Mouse (Mus musculus) forebrain, embryonic 12.5 days (tissue): Measurements from ENCODE around the gene Gm156. TPM values are rescaled to one million over a fixed set of nuclear protein-coding genes. Genes with fewer than 3 reads are reported as not detected.
"Not testable (repeated sequence)": the region's sequence is repeated elsewhere in the genome, so short reads cannot be mapped to it uniquely, and the experiment has no call there.

Experiments
- ATAC-seq: fragments of 200-750 bp; cut with Nextera tagmentation; 2 replicates; pipeline ENCODE4 v1.8.0; 2017; ENCODE audit warnings: moderate TSS enrichment; ENCODE audit not compliant: low FRiP score
- H3K27ac ChIP-seq: fragments of 300-500 bp; sonication (generic); 2 replicates; pipeline ENCODE4 v1.5.1; 2016; ENCODE audit warnings: mild to moderate bottlenecking
- H3K27me3 ChIP-seq: fragments of 300-500 bp; sonication (generic); 2 replicates; pipeline ENCODE4 v1.6.1; 2016; ENCODE audit warnings: mild to moderate bottlenecking
- H3K36me3 ChIP-seq: fragments of 300-500 bp; sonication (generic); replicated peaks from 2 replicates; pipeline ENCODE4 v1.6.1; 2016; ENCODE audit warnings: mild to moderate bottlenecking
- H3K4me1 ChIP-seq: fragments of 300-500 bp; sonication (generic); 2 replicates; pipeline ENCODE4 v1.6.1; 2016
- H3K4me2 ChIP-seq: fragments of 300-500 bp; sonication (generic); 2 replicates; pipeline ENCODE4 v1.6.1; 2016; ENCODE audit warnings: mild to moderate bottlenecking, moderate library complexity
- H3K4me3 ChIP-seq: fragments of 300-500 bp; sonication (generic); replicated peaks from 2 replicates; pipeline ENCODE4 v1.5.1; 2016; ENCODE audit warnings: mild to moderate bottlenecking
- H3K9ac ChIP-seq: fragments of 300-500 bp; sonication (generic); 2 replicates; pipeline ENCODE4 v1.6.1; 2016; ENCODE audit warnings: mild to moderate bottlenecking
- H3K9me3 ChIP-seq: fragments of 300-500 bp; sonication (generic); 2 replicates; pipeline ENCODE4 v1.6.1; 2016
- WGBS: fragments of 180-500 bp; shearing (Covaris S2); methylation state at CpG from one replicate; pipeline ENCODE4 v1.1.7; 2016; 5-methylcytosine and 5-hydroxymethylcytosine counted together
- polyA plus RNA-seq: library from polyadenylated mRNA; unstranded; fragments of >200 nt; fragmentation: Nextera tagmentation; extraction: Ambion mirVana; gene quantifications from 2 replicates; pipeline ENCODE4 v1.2.1, GENCODE M21; 2016

Gm156 gene
- not detected in 2 replicates for polyA plus RNA-seq

DNA sequence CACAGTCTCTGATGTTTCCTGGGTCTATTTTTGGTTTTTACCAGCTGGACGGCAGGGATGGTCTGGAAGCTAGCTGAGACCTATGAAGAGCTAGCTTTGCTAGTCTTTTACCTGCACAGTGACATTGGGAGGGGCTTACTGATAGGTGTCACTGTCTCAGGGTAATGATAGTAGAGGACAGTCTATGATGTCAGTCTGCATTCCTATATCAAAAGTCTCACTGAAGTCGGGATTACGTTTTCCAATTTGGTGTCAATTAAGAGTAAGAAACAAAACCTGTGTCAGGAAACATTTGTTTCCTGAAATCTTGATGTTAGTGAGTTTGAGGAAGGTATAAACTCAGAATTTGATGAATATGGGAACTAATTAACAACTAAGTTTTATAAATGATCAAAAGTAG, at the start of gene Gm156:
Gene Gm156, minus strand, starts transcription at position 101 of the 400 bp plus-strand sequence.
- H3K27me3 ChIP-seq, H3K4me1 ChIP-seq, H3K36me3 ChIP-seq, H3K27ac ChIP-seq, H3K4me3 ChIP-seq, H3K9ac ChIP-seq, ATAC-seq, H3K9me3 ChIP-seq, H3K4me2 ChIP-seq: not testable (repeated sequence)
- WGBS, result 85% methylated on average over 3 of the region's 3 CpGs

DNA sequence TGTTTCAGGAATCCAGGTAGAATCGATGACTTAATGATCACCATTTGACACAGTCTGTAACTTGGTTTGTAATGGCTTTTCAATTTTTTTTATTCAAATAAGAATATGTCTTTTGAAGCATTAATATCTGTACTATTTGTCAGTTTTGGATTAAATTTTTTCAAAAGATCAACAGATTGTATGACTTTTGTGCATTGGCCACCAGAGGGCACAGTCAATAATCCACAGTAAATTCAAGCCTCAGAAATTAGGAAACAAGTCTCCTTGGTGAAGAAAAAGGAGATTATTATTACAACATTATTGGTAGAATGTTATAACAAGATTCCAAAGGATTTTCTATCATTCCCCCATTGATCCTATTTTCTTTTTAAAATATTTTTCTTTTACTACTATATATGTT, 41.5 kb upstream of the Gm156 start:
- Histone ChIP-seq H3K4me3 (no peak overlapping the region), H3K4me1 (no peaks in the 10 kb centered on the region), H3K9me3 (peaks cover 19% of the 10 kb centered on the region; the same call in 1 of the 2 replicates), H3K9ac (no peak overlapping the region), H3K4me2 (no peak overlapping the region), H3K36me3 (no peaks in the 10 kb centered on the region), H3K27me3 (no peaks in the 10 kb centered on the region), H3K27ac (no peak overlapping the region)
- 97% methylated on average over 1 of the region's 1 CpGs for WGBS
- ATAC-seq, result no peak

DNA sequence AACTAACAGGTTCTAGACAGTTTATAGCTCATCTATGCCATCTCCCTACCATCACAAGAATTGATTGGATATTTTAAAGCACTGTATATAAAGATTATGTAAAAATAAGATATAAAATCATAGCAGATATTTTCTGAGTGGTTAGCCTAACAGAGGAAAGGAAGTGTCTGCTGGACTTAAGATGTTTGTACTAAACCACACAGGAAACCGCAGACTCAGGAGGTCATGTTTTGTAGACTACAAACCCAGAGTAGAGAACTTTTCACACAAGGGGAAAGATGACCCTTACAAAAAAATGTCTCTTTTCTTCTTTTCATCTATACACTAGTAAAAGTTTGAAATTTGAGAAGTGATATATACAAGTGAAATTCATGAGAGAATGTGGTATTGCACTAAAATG, 39.9 kb upstream of the Gm156 start:
- no peak overlapping the region for H3K9ac ChIP-seq
- H3K4me1 ChIP-seq, result no peaks in the 10 kb centered on the region
- 74% methylated on average over 1 of the region's 1 CpGs for WGBS
- H3K27me3 ChIP-seq, result no peaks in the 10 kb centered on the region
- peaks cover 18% of the 10 kb centered on the region for H3K9me3 ChIP-seq
- H3K4me2 ChIP-seq, result no peak overlapping the region
- no peaks in the 10 kb centered on the region for H3K36me3 ChIP-seq
- no peak overlapping the region for H3K4me3 ChIP-seq
- ATAC-seq, result no peak
- no peak overlapping the region for H3K27ac ChIP-seq

DNA sequence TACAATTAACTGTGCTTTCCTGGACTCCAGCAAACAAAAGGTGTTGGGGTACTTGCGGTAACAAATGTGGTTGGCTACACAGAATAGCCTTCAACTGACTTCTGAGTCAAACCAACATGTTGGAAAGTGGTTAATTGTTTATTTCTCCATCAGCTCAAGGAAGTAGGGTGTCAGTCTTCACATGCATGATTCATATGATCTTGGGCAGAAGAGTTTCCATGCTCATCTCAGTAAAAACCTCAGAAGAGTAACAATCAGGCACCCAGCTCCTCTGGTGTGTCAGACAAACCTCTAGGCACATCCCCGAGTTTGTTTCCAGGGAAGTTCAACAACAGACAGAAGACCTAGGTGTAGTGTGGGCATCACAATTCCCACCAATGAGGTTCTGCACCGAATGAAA, 33.7 kb upstream of the Gm156 start:
- H3K36me3 ChIP-seq, result no peaks in the 10 kb centered on the region
- H3K9me3 ChIP-seq, result peaks cover 11% of the 10 kb centered on the region
- no peaks in the 10 kb centered on the region for H3K4me1 ChIP-seq
- H3K27me3 ChIP-seq, result no peaks in the 10 kb centered on the region
- H3K9ac ChIP-seq, result no peak overlapping the region
- no peak overlapping the region for H3K27ac ChIP-seq
- H3K4me3 ChIP-seq, result no peak overlapping the region
- no peak for ATAC-seq
- no peak overlapping the region for H3K4me2 ChIP-seq
- whole genome bisulfite sequencing, result 63% methylated on average over 3 of the region's 3 CpGs

DNA sequence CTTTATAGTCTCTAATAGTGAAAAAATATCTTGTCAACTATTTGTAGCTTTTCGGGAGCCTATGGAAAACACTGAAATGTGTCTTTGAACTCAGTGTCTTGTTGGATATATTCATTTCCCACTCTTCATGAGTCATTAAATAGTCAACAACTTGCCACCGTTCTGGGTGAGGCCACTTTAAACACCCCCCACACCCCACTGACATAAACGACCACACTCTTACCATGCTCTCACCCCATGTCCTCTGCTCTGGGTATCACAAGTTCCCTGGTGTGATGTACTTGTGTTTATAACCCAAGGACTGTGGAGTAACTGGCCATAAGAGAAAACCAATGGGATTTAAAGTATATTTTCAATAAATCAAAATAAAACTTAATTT, 36.4 kb downstream of the Gm156 start:
- ATAC-seq, result no peak
- H3K4me2 ChIP-seq, result no peak overlapping the region
- no peak overlapping the region for H3K9ac ChIP-seq
- H3K4me1 ChIP-seq, result no peaks in the 10 kb centered on the region
- H3K4me3 ChIP-seq, result no peak overlapping the region
- H3K27ac ChIP-seq, result no peak overlapping the region
- H3K9me3 ChIP-seq, result peaks cover 4% of the 10 kb centered on the region; the same call in 1 of the 2 replicates
- H3K27me3 ChIP-seq, result no peaks in the 10 kb centered on the region
- H3K36me3 ChIP-seq, result no peaks in the 10 kb centered on the region
- 87% methylated on average over 3 of the region's 3 CpGs for WGBS

DNA sequence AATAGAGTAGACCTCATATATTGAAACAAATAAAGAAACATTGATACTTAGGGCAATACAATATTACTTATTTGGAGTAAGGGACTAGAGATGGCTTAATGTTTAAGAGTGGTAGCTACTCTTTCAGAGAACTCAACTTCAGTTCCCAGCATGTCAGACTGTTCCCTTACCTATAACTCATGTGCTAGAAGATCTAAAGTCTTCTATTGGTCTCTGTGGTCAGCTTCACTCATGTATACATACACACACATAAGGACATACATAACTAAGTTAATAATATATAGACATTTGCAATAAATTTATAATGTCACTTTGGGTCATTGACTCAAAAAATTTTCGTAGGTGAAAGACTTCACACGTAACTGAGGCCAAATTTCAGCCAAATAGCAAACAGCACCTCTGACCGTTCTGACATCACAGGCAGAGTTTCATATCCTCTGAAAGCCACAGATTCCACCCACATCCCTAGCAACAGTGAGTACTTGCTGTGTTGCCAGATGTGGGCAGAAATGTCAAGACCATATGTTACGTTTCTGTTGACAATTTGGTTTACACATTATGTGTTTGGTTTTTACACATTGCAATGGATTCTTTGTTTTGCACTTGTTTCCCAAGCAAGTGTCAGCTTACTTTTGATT, 36.9 kb downstream of the Gm156 start:
- Histone ChIP-seq H3K4me3 (no peak overlapping the region), H3K4me2 (no peak overlapping the region), H3K9ac (no peak overlapping the region), H3K27ac (no peak overlapping the region), H3K9me3 (peaks cover 4% of the 10 kb centered on the region; the same call in 1 of the 2 replicates), H3K36me3 (no peaks in the 10 kb centered on the region), H3K27me3 (no peaks in the 10 kb centered on the region), H3K4me1 (no peaks in the 10 kb centered on the region)
- WGBS, result 89% methylated on average over 4 of the region's 4 CpGs
- ATAC-seq, result no peak

DNA sequence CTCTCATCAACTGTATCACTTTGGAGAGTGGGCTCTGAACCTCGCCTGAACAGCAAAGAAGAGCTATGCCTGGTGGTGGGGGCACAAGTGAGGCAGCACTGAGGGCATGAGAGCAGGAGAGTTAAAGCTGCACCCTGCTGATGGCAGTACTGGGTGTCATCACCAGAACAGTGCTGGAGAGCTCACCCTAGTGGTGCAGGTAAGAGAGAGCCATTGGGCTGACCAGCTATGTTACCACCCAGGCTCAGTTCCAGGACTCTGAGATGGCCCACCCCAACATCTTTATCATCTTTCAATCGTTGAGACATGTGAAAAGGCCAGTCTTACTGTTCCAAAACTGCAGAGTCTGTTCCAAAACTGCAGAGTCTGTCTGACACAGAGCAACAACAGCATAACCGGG, 37.9 kb downstream of the Gm156 start:
- Histone ChIP-seq H3K4me2 (no peak overlapping the region), H3K9me3 (peaks cover 4% of the 10 kb centered on the region), H3K36me3 (no peaks in the 10 kb centered on the region), H3K4me3 (no peak overlapping the region), H3K4me1 (no peaks in the 10 kb centered on the region), H3K27ac (no peak overlapping the region), H3K9ac (no peak overlapping the region), H3K27me3 (no peaks in the 10 kb centered on the region)
- ATAC-seq, result no peak
- WGBS, result 64% methylated on average over 3 of the region's 3 CpGs

DNA sequence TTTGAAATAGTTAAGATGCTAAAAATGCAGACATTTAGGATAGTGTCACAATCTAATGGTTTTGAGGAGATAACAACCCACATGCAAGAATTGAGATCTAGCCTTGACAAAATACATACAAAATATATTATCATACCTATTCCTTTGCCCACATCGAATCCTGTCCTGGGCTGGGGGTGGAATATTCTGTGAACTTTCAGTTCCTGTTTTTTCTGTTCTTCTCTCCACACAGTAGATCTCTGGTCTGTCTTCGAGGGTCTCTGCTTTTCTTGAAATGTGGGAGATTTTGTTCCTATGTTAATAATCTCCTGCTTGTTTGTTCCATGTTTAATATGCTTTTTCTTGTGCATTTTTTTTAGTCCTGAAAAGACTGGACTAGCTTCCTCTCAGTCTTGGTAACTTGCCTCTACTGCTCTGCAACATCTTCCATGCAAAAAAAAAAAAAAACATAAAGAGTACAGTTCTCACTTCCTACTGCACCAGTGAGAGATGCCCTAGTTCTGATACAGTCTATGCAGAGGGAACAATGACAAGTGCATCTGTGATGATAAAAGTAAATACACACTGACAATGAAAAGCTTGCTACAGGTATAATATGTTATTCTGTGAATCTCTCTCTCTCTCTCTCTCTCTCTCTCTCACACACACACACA, 43.9 kb downstream of the Gm156 start, which contains the start of gene Klri2:
Gene Klri2, minus strand, starts transcription at position 416 of the 653 bp plus-strand sequence.
- H3K4me2 ChIP-seq, result no peak within 1 kb of the TSS
- WGBS, result 68% methylated on average over 2 of the region's 2 CpGs
- H3K9me3 ChIP-seq, result no peaks in the 10 kb centered on the region; the same call in 1 of the 2 replicates
- no peaks in the 10 kb centered on the region for H3K27me3 ChIP-seq
- H3K36me3 ChIP-seq, result no peaks in the 10 kb centered on the region
- H3K9ac ChIP-seq, result no peak within 1 kb of the TSS
- H3K27ac ChIP-seq, result no peak within 1 kb of the TSS
- H3K4me3 ChIP-seq, result no peak within 1 kb of the TSS
- ATAC-seq, result no peak
- H3K4me1 ChIP-seq, result no peaks in the 10 kb centered on the region

DNA sequence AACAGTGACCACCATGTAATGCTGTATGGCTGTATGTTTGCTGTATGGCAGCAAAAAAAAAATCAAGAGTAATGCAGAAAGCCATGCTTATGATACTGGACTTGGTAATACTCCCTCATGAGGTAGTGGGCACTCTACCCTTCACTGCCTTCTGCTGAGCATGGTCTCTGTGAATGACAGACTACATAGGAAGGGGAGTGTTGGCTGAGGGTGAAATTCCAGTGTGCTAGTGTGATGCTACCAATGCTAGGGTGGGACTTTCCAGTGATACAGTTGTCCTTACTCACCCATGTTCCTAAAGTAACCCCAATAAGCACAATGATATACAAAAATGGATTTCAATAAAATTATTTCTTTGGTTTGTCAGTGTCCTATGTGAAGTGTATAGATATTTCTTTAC, 47.7 kb downstream of the Gm156 start:
- H3K9me3 ChIP-seq, result no peaks in the 10 kb centered on the region; the same call in 1 of the 2 replicates
- no peak overlapping the region for H3K9ac ChIP-seq
- no peaks in the 10 kb centered on the region for H3K4me1 ChIP-seq
- H3K4me3 ChIP-seq, result no peak overlapping the region
- H3K27ac ChIP-seq, result no peak overlapping the region
- no peak for ATAC-seq
- no peaks in the 10 kb centered on the region for H3K36me3 ChIP-seq
- H3K4me2 ChIP-seq, result no peak overlapping the region
- H3K27me3 ChIP-seq, result no peaks in the 10 kb centered on the region

DNA sequence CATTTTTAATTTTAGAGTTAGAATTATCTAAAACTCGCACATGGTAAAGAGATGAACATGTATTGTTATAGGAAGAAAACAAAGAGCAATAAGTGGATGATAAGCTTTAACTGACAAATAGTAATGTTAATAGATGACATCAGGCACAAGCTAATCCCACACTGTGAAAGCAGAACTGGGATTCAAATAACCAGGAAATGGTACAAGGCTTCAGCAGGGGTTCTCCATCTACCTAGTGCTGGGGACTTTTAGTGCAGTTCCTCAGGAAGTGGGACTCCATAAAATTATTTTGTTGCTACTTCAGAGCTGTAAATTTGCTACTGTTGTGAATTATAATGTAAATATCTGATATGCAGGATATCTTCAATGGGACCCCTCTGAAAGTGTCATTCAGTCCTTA, 56.8 kb downstream of the Gm156 start:
- ATAC-seq, result no peak

DNA sequence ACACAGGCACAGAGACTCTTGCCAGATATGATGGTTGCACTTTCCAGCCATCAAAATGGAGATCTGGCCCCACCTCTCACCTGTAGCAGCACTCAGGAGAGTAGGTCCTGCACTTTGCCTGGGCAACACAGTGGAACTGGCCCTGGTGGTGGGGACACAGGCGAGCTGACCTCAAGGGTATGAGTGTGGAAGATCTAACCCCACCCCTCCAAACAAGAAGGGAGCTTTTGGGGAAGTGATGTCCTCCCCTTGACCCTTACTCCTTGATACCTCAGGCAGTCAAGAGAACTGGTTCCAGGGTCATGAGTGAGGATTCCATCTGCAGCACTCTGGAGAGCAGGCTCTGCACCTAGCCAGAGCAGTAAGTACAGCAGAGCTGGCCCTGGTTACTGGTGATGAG, 62.7 kb downstream of the Gm156 start:
- ATAC-seq, result no peak
- no peak overlapping the region for H3K4me3 ChIP-seq
- 77% methylated on average over 1 of the region's 1 CpGs for WGBS
- H3K27ac ChIP-seq, result no peak overlapping the region
- no peaks in the 10 kb centered on the region for H3K9me3 ChIP-seq
- no peak overlapping the region for H3K9ac ChIP-seq
- no peaks in the 10 kb centered on the region for H3K27me3 ChIP-seq
- H3K4me2 ChIP-seq, result no peak overlapping the region
- H3K36me3 ChIP-seq, result no peaks in the 10 kb centered on the region
- no peaks in the 10 kb centered on the region for H3K4me1 ChIP-seq

More for the DNA sequence above, 56.8 kb downstream of the Gm156 start:
- Histone ChIP-seq H3K9ac (no peak overlapping the region), H3K36me3 (no peaks in the 10 kb centered on the region), H3K4me1 (no peaks in the 10 kb centered on the region), H3K27me3 (no peaks in the 10 kb centered on the region), H3K4me3 (no peak overlapping the region), H3K4me2 (no peak overlapping the region), H3K9me3 (no peaks in the 10 kb centered on the region), H3K27ac (no peak overlapping the region)
- WGBS, result 87% methylated on average over 1 of the region's 1 CpGs

DNA sequence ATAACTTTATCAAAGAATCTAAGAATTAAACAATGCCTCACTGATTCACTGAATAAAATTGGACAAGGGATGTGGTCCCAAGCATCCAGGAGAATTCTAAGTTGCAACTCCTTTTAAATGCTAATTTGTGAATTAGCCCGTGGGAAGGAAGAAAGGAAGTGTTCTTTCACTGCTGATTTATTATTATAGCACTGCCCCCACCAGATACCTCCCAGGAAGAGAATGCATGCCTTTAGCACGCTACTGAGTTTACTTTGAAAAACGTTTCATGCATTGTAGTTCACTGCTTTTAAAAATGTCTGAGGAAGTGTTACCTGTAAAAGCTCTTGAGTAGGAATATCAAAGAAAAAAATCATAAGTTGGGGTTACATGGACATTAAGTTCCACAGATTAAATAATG, 63.6 kb downstream of the Gm156 start:
- H3K9me3 ChIP-seq, result no peaks in the 10 kb centered on the region
- H3K36me3 ChIP-seq, result no peaks in the 10 kb centered on the region
- H3K4me3 ChIP-seq, result no peak overlapping the region
- 25% methylated on average over 3 of the region's 3 CpGs for WGBS
- no peaks in the 10 kb centered on the region for H3K4me1 ChIP-seq
- H3K27ac ChIP-seq, result no peak overlapping the region
- H3K27me3 ChIP-seq, result no peaks in the 10 kb centered on the region
- ATAC-seq, result no peak
- no peak overlapping the region for H3K4me2 ChIP-seq
- no peak overlapping the region for H3K9ac ChIP-seq

DNA sequence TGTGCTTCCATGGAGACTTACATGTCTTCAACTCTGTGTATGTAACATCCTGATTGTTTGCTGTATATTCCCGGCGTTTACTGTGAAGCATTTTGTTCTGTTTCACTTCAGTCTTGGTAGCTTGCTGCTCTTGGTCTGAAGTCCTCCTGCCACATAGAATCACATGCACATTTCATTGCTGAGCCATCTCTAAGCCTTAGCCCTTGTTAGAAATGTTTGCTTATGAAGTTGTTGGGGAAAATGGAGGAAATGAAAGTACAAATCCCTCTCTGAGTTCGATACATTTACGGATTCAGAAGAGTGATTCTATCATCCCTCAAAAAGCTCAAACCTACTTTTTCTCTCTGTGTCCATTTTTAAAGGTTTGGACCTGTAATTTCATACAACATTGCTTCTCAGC, 67.0 kb downstream of the Gm156 start, which contains the start of gene Klri1:
Gene Klri1, minus strand, starts transcription at position 101 of the 400 bp plus-strand sequence.
- no peaks in the 10 kb centered on the region for H3K4me1 ChIP-seq
- 95% methylated on average over 4 of the region's 4 CpGs for WGBS
- H3K4me3 ChIP-seq, result no peak within 1 kb of the TSS
- H3K27ac ChIP-seq, result no peak within 1 kb of the TSS
- no peaks in the 10 kb centered on the region for H3K27me3 ChIP-seq
- ATAC-seq, result no peak
- H3K36me3 ChIP-seq, result no peaks in the 10 kb centered on the region
- H3K9ac ChIP-seq, result no peak within 1 kb of the TSS
- H3K9me3 ChIP-seq, result no peaks in the 10 kb centered on the region
- no peak within 1 kb of the TSS for H3K4me2 ChIP-seq
